Mouse (Mus musculus) thymus, postnatal 4 days (tissue): ENCODE results near the gene Hjurp.

ENCODE experiments used
- DNase-seq: peaks from one replicate; pipeline ENCODE4 v3.0.0; 2021

The Hjurp gene

DNA sequence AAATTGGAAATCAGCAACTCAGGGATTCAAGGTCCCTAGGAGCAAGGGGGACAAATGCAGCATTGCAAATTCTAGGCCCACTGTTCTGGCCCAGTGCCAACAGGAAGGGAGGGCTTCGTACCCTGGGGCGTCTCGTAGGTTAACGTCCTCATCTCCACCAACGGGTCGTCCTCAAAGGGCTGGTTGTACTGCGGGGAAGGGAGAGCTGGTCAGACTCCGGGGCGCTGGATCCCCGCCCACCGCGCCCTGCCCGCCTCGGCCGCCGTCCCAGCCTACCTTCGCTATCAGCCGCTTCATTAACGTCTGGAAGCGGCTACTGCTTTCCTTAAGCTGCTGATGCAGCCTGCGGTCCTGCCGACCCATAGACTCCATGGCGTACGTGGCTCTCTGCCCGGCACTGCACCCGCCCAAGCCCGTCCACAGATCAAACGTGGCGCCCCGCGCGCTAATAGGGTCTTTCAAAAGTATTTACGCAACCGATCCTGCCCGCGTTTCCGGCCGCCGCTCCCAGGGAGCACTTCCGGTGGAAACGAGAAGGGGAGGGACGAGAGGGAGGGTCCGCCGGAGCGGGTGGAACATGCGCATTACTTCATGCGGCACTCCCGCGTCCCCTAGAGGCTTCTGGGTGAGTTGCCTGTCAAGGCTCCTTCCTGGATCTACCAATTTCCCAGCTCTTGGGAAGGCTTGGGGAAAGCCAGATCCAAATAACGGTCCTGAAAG lies at the start of gene Hjurp, which contains the start of gene Trpm8:
TSS of gene Hjurp (minus strand) at position 536 of the 720 bp plus-strand sequence.
TSS of gene Trpm8 (plus strand) at position 564 of the 720 bp plus-strand sequence.
- peak; percentile 100 for DNase-seq

DNA sequence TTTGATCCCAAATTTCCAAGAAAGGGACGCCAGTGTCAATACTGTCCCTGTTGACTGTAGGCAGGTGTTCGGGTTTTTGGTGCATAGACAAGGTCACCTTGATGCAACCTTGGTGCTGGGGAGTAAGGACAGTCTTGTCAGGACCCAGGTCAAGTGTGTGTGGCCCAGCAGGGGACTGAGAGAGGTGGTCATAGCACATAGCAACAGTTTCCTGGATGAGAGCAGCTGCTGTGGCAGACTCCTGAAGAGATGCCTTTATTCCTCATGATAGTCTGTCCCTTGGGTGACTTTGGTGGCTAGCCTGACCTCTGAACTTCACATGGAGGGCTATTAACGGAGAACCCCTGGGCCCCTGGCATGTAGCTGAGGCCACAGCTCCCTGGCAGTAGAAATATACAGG lies 45.7 kb upstream of the Hjurp start:
- no peak for DNase-seq

DNA sequence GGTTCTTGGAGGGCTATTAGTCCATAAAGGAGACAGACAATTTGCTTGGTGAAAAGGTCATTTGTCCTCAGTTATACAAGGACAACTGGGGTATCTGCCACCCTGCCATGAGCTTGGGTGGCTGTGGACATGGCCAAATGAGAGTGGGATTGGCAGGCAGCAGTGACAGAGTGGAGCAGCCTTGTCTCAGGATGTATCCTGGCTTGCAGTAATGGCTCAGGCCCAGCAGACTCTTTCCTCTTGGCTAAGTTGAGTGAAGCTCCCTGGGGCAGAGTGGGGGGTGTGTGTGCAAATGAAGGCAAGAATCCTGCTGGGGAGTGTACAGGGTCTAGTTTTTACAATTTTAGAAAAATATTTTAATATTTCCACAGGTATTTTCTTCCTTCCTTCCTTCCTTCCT lies 44.7 kb upstream of the Hjurp start:
- no peak for DNase-seq

DNA sequence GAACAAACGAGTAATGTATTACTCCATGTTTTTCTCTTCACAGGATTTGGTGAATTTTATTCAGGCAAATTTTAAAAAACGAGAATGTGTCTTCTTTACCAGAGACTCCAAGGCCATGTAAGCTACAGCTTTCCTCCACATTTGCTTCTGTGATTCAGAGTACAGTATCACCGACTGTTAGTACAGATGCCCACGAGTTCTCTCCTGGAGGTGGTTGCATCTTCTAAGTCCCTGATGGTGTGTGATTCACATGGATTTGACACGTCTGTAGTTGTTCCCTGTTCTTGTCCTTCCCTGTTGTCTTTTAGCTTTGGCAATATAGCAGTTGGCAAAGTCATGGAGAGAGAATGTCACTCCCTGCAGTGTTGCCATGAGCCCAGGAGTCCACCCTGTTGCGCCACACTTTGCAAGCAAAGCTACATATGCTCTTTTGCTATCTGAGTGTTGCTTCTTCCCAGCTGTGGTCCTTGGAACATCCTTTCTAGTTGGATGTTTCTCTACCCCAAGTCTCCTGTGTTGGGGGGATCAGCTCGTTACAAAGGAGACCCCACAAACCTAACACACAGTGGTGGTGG lies 43.5 kb upstream of the Hjurp start:
- no peak for DNase-seq

DNA sequence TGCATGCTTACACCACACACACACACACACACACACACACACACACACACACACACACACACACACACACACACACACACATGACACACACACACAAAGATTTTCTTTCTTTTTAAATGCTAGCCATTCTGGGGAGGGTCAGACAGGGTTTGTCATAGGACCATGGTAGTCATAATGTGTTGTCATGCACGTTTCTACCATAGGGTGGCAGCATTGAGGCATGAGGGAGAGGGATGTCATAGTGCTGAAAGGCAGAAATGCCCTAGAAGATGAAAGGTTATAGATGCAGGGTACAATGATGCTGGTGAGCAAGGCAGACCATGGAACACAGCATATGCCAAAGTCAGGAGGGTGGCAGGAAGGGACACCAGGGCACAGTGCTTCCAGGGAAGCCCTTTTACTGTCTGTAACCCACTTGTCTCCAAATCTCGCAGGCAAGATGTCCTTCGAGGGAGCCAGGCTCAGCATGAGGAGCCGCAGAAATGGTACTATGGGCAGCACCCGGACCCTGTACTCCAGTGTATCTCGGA lies 41.2 kb upstream of the Hjurp start:
- peak; percentile 83 for DNase-seq

DNA sequence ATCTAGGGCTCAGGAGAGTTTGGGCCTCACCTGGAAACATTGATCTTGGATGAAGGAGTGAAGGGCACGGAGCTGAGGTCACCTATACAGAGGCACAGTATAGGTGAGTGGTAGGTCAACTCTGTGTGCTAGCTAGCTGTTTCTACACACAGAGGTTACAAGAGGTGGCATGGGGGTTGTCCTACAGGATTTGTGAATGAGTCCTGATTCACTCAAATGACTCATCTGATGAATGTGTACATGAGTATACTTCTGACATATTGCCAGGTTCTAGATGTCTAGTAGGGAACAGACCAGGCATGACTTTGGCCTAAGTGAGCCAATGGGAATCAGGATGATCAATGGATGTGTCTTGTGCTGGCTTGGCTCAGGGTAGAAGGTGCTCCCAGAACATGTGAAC lies 39.8 kb upstream of the Hjurp start:
- DNase-seq = no peak

DNA sequence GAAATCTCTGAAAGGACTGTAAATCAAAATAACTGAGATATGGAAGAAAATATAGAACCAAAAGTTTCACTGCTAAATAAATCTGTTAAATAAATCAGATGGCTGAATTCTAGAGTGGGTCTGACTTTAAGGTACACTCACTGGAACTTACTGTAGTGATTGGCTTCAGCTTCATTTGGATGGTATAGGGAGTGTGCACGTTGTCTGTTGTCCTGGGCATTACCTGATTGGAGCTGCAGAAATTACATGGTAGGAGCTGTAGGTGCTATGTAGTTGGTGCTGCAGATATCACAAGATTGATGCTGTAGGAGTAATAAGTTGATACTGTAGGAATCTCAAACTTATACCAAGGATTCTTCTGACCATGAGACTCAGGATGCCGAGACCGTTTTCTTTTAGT lies 32.9 kb upstream of the Hjurp start:
- no peak for DNase-seq

DNA sequence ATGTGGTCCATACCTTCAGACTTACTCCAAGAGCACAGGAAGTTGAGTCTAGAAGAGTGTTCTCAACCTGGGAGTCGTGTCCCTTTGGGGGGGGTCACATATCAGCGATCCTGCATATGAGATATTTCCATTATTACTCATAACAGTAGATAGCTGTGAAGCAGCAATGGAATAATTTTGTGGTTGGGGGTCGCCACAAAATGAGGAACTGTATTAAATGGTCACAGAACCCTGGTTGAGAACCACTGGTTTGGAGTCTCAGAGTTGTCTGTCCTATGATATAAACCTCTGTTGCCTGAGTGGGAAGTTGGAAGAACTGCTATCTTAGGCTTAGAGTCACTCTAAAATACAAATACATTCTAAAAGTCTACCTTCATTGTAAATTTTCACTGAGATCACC lies 32.5 kb upstream of the Hjurp start:
- DNase-seq = no peak

DNA sequence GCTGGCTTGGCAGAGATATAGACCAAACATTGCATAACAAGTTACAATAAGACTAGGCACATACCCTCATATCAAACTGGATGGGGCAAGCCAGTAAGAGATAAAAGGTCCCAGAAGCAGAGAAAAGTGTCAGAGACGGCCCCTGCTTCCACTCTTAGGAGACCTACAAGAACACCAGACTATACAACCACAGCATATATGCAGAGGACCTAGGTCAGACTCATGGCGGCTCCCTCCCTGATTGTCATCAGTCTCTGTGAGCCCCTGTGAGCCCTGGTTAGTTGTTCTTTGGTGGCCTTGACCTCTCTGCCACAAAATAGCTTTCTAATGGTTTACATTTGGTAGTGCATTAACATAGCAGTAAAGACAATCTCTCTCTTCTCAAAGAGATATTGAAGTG lies 31.6 kb upstream of the Hjurp start:
- DNase-seq = no peak

DNA sequence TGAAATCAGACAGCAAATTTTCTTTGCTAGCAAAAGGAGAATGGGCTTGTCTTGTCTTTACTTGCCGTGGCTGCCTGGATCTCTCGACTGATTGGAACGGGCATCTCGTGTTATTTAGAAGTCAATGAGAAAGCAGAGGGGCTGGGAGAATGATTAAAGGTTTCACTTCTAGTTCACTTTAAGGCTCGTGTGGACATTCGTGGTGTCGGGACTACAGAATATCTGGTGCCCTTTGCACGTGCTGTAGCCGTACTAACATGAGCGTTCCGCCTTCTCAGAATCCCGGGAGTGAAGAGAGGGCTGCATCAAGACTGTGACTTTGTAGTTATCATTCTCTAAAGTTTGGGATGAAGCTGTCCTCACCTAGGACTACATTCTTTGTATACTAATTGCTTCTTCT lies 29.7 kb upstream of the Hjurp start:
- no peak for DNase-seq

DNA sequence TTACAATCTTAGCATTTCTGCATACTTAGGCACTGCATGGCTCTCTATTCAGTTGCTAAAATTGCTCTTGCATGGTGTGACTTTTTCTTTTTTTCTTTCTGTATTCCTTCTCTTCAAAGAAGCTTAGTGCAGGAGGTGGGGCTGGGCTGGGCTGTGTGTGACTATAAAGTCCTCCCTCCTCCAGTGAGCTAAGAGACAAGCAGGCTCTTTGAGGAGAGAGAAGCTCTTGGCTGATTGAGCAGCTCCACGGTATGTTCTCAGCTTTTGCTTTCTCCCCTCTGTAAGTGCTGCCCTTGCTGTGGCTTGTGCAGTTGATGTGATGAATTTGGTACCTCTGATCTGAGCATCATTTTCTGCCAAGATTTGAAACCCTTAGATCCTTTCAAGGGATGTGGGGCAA lies 29.1 kb upstream of the Hjurp start:
- DNase-seq = no peak

DNA sequence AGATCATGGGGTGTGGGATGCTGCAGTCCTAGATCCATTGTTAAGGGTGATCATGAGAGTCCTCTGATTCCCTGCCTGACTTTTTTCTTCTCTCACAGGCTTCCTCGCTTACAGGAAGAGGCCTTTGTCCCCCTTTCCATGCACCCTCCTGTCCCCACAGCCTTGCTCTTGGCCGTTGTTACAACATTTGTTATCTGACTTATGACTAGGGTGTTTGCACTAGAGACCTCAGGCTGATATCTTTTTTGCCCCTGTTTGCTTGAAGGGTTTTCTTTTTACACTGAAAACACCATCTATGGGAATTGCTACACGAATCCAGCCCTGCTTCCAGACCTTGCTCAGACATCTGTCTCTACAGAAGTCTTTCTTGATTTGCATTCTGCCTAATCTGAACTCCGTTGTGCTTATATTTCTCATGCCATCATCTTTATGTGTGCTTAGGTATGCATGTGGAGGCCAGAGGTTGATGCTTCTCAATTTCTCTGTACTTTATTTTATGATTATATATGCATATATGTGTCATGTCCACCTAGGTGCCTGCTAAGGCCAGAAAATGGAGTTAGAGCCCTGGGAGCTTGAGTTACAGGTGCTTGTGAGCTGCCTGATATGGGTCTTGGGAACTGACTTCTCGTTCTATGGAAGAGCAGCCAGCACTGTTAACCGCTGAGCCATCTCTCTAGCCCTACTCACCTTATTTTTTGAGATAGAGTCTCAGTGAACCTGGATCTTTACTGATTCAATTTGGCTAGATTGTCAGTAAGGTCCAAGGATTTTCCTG lies 27.8 kb upstream of the Hjurp start:
- DNase-seq = no peak

DNA sequence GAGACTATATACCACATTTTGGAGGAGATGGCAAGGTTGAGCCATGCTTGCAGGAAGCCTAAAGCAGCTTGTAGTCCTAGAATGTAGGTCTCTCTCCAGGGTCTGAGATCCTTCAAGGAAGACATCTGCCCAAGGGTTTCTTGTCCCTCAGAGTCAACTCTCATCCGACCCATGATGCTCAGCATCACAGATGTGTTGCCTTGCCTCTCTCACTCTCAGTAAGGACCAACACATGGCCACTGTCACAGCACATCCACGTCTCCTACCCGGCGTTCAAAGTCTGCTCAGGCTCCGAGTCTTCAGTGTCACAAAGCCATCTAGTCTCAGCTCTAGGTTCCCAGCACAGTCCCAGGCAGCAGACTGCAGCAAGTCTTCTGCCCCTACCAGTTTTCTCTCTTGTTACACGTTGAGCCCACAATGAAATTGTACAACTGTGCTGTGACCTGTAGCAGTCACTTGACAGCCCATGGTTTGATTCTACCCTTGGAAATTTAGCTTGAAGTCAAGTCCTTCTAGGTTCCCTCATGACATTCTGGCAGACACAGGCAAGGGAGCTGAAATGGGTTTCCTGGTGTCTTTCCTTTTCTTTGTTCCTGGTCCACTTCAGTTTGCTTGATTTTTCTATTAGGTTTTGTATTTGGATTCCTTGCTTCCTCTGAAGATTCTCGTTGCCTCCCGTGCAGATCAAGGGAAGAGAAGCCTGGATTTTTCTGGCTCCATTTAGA lies 27.0 kb upstream of the Hjurp start:
- no peak for DNase-seq

DNA sequence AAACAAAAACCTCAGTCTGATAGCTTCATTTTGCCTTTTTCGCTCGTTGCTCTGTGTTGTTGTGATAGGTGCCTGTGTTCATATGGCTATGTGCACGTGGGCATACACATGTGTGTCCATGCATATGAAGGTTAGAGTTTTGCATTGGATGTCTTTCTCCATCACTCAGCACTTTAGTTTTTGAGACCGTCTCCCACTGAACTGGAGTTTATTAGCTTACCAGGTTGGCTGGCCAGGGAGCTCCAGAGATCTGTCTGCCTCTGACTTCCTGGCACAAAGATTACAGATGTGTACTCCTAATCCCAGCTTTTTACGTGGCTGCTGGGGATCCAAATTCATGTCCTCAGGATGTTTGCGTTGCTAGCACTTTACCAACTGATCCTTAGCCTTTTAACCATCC lies 26.3 kb upstream of the Hjurp start:
- DNase-seq = no peak

DNA sequence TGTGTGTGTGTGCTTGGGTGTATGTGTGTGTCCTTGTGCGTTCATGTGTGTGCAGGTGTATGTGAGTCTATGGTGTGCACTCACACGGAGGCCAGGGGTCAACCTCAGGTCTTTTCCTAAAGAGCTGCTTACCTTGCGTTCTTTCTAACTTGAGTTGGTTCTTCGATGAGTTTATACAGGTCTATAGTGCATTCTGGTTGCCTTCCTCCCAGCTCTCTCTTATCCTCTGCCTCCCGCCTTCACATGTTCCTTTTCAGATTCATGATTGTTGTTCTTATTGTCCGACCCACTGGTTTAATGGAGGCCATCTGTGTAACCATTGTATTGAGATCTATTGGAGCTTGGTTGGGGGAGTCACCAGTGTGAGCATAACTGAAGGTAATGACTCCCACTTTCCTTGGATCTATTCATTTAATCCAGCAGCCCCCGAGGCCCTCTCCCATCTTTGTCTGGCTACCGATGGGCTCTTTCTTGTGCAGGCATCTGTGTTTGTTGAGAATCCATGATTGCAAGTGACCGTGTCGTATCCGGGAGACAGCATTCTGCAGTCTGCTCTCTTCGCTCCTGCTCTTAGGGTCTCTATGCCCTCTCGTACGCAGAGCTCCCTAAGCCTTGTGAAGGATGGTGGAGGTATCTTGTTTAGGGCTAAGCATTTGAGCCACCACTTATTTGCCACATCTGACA lies 24.8 kb upstream of the Hjurp start:
- DNase-seq = no peak

DNA sequence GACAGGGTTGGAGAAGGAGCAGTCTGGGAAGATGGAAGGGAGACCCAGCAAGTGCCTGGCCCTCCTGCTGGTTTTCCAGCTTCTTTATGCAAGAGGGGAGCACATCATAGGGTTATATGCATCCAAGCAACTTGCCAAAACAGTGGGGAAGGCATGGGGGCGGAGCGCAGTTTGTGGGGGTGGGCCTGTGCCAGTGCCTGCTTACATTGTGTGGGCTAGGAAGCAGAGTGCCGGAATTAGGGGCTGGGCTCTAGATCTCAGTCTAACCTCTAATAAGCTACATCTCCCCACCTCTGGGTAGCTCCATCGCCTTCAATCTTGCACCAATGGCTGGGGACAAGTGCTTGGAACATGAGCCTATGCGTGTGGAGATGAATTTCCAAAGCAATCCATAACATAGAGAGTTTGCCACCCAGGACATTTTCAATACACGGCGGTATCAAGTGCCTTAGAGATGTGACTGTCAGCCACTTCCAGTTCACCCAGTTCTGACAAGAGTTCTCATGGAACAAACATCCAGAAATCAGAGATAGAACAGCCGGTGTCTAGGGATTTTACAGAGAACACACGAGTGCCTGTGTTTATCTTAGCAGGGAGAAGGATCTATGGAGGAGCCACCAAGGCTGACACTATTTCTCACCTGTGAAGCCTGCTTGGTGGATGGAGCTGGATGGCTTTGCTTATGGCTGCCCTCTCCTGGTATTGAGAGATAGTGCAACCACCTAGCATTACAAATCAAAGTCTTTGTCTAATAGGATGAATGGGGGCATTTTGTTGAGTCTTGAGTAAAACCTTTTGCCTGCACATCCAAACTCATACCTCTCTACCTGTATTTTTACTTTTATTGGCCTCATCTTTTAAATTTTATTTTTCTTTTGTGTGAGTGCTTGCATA lies 23.9 kb upstream of the Hjurp start:
- no peak for DNase-seq

DNA sequence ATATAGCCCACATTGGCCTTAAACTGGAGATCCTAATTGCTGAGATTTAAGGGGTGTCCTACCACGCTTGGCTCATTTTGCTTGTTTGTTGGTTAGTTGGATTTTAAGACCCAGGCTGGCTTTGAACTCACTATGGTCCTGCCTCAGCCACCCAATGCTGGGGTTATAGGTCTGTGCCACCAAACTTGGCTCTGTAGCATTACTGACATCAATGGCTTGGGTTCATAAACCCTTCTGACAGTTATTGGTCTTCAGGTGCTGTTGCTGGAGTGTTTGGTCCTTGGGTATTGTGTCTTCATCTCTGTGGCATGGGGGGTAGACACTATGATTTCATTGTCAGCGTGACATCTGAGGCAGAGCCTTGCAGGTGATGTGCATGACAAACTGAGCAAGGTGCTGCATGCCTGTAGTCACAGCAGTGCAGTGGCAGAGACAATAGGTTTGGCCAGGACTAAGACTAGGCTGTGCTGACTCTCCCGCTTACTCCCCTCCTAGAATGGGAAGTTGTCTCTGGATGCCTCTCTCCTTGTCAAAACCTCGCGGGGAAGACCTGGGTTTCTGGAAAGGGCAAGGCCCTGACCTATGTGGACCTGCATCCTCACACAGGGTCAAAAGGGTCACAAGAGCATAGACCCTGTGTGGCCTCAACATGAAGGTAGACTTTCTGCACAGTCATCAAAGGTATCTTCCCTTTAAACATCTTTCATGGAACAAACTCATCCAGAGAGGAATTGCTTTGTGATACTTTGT lies 23.0 kb upstream of the Hjurp start:
- DNase-seq = no peak

DNA sequence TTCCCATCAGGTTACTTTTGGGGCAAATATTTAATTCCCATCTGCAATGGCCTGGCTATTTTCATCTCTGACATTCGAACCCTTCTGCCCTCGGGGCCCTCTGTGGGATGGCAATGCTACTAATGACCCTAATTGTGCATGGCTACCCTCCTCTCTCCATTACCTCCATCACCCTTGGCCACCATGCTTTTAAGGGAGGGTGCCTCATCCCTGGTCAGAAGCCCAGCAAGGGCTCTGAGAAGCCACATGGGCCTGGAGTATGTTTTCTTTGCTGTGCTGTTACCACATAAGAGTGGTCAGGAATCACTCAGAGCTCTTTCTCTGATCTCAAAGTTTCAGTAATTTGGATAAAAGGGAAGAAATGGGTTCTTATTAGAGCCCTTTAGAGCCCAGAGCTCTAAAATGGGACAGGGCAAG lies 22.1 kb upstream of the Hjurp start:
- DNase-seq = no peak

DNA sequence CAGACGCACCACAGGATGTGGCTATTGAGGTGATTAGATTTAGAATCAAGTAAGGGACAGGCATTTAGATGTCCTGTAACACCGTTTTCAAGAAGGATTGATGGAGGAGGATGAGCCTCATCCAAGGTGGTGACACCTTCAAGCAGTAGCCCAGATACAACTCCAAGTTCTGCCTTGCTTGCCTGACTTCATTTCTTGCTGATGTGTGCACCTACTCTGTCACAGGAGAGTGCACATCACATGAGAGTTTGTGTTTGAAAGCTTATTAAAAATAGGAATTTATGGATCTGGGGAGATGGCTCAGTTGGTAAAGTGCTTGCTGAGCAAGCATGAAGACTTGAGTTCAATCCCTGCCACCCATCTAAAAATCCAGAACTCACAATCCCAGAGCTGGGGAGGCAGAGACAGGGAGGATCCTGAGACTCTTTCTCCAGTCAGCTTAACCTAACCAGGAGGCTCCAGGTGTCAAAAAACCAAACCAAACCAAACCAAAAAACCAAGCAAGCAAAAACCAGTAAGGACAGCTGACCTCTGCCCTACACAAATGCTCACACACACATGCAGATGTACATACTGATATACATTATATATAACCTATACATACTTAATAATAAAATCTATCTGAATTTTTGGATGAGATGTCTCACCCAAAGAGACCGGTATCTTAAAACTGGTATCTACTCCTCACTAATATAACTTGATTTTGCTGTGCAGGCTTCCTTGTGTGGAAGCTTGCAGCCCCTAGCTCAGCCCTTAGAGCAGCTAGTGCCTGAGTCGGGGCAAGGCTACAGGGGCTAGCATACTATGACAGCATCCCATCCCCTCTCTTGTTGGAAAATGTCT lies 21.5 kb upstream of the Hjurp start:
- no peak for DNase-seq
